Mouse (Mus musculus): ENCODE results near the gene Atp13a2.

Gene Atp13a2

GRCm38 (mm10) chr4:140996812-140997211 lies 10.1 kb downstream of the Atp13a2 start:
- no peak for DNase-seq (ENCODE audit: low spot score in 2 of 2)

GRCm38 (mm10) chr4:141005983-141006382 lies 19.3 kb downstream of the Atp13a2 start:
- DNase-seq (ENCODE audit: low spot score in 2 of 2), result no peak

- DNase-seq (ENCODE audit: low spot score in 2 of 2), result peak in 1 of 2 experiments; percentile 62
Measured at GRCm38 (mm10) chr4:141008028-141008427, 21.4 kb downstream of the Atp13a2 start.

- no peak for DNase-seq (ENCODE audit: low spot score in 2 of 2)
Measured at GRCm38 (mm10) chr4:141010118-141010517, 23.4 kb downstream of the Atp13a2 start, which contains the start of gene Mfap2. Mfap2 (plus strand) TSS chr4:141010418.

GRCm38 (mm10) chr4:141010526-141010925 lies 23.9 kb downstream of the Atp13a2 start:
- no peak for DNase-seq (ENCODE audit: low spot score in 2 of 2)

GRCm38 (mm10) chr4:141010941-141011429 lies 24.3 kb downstream of the Atp13a2 start:
- no peak for DNase-seq (ENCODE audit: low spot score in 2 of 2)

GRCm38 (mm10) chr4:141011556-141012328 lies 25.1 kb downstream of the Atp13a2 start:
- DNase-seq (ENCODE audit: low spot score in 2 of 2), result peak in 1 of 2 experiments; percentile 34

- no peak for DNase-seq (ENCODE audit: low spot score in 2 of 2)
Measured at GRCm38 (mm10) chr4:141012558-141012957, 25.9 kb downstream of the Atp13a2 start.

GRCm38 (mm10) chr4:141014114-141014513 lies 27.4 kb downstream of the Atp13a2 start:
- no peak for DNase-seq (ENCODE audit: low spot score in 2 of 2)

- no peak for DNase-seq (ENCODE audit: low spot score in 2 of 2)
Measured at GRCm38 (mm10) chr4:141014856-141015255, 28.2 kb downstream of the Atp13a2 start.

GRCm38 (mm10) chr4:141015356-141015755 lies 28.7 kb downstream of the Atp13a2 start:
- no peak for DNase-seq (ENCODE audit: low spot score in 2 of 2)

- DNase-seq (ENCODE audit: low spot score in 2 of 2), result peak in 1 of 2 experiments; percentile 28
Measured at GRCm38 (mm10) chr4:141016311-141016710, 29.6 kb downstream of the Atp13a2 start.

- DNase-seq (ENCODE audit: low spot score in 2 of 2), result no peak
Measured at GRCm38 (mm10) chr4:141017657-141018436, 31.2 kb downstream of the Atp13a2 start.

- no peak for DNase-seq (ENCODE audit: low spot score in 2 of 2)
Measured at GRCm38 (mm10) chr4:141020220-141020619, 33.5 kb downstream of the Atp13a2 start.

GRCm38 (mm10) chr4:141020811-141021613 lies 34.3 kb downstream of the Atp13a2 start:
- DNase-seq (ENCODE audit: low spot score in 2 of 2), result no peak

GRCm38 (mm10) chr4:141021614-141021929 lies 34.9 kb downstream of the Atp13a2 start:
- no peak for DNase-seq (ENCODE audit: low spot score in 2 of 2)

GRCm38 (mm10) chr4:141024052-141024451 lies 37.4 kb downstream of the Atp13a2 start:
- DNase-seq (ENCODE audit: low spot score in 2 of 2), result no peak

GRCm38 (mm10) chr4:141024992-141025391 lies 38.3 kb downstream of the Atp13a2 start:
- DNase-seq (ENCODE audit: low spot score in 2 of 2), result no peak

- DNase-seq (ENCODE audit: low spot score in 2 of 2), result no peak
Measured at GRCm38 (mm10) chr4:141030541-141031206, 44.0 kb downstream of the Atp13a2 start.

GRCm38 (mm10) chr4:141031733-141032132 lies 45.1 kb downstream of the Atp13a2 start:
- peak; percentile 62 to 68 for DNase-seq (ENCODE audit: low spot score in 2 of 2)
